Mouse (Mus musculus) cerebellum, adult 9-10 months (tissue): ENCODE measurements around the gene Tubal3.

Experiments used
- DNase-seq: peaks from one replicate; pipeline ENCODE4 v3.0.0; 2022

The Tubal3 gene

GRCm38 (mm10) chr13:3925632-3926031, 7.6 kb downstream of the Tubal3 start:
- DNase-seq = no peak

DNA sequence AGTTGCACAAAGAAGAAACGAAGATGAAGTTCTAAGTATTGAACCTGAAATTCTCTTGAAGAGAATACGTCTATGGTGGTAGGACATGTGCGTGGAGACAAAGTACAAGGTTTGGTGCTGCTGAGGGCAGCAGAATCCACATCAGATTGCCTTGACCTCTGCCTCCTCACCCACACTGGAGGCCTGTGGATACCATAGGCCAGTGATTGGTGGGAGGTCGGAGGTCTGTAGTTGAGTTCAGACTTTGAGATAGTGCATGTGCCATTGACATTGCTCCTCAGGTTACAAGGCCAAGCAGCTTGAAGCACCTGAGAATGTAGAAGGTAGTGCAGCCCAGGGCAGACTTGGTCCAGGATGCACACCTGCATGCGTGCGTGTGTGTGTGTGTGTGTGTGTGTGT, 8.0 kb downstream of the Tubal3 start:
- DNase-seq = no peak

DNA sequence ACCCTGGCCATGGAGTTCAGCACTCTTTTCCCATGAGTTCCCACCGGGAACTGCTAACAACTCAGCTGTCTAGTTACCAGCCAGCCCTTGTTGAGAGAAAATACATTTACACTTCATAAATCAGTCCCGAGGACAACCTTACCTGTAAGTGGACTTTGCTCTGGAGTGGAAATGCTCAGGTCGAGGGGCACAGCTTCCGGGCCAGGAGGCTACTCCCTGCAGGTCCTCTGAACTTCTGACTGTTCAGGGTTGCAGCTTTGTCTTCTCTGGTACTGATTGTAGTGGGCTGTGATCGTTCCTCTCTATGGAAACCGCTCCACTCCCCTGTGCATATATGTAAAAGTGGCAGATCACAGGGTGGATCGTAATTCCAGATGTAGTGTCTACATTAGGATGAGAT, 26.6 kb downstream of the Tubal3 start:
- no peak for DNase-seq

DNA sequence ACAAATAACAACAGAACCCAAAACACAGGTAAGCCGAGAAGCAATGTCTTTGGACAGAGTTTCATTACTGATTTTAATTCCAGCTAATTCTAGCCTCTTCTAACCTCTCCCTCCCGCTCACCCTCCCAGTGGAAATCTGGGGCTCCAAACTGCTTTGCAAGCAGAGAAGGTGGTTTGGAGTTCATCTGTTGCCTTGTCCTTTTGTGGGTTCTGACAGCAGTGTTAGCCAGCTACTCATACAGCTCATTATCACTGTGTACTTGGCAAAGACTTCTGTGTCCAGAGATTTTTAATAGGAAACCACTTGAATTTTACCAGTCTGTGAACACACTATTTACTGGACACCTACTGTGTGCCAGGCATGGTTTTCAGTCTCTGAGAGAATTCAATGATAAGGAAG, 27.2 kb downstream of the Tubal3 start, which contains the start of gene Ucn3:
Gene Ucn3 (minus strand): TSS at position 101 of the 400 bp plus-strand sequence.
- DNase-seq = no peak

- DNase-seq = no peak
Measured at GRCm38 (mm10) chr13:3947267-3947666, 29.2 kb downstream of the Tubal3 start.

GRCm38 (mm10) chr13:3949477-3949876, 31.4 kb downstream of the Tubal3 start:
- no peak for DNase-seq

GRCm38 (mm10) chr13:3951198-3951914, 33.3 kb downstream of the Tubal3 start:
- no peak for DNase-seq

DNA sequence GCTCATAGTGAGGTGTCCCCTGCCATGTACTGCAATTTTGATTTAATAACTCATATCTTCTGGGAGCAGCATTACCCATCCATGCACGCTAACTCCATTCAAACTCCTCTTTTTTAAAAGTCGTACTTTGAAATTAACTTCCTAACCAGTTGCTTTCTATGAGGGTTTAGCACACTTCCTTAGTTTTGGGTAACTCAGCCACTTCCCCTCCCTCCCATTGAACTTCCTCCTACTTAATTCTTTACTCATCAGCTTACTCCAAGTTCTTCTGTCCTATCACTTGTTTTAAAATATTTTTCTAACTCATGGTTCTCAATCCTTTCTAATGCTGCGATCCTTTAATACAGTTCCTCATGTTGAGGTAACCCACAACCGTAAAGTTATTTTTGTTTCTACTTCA, 50.8 kb downstream of the Tubal3 start:
- DNase-seq = no peak
